Mouse (Mus musculus) erythroblast, embryonic 14.5 days (primary cell): Measurements from ENCODE around the gene Mus81. TPM values are rescaled to one million over a fixed set of nuclear protein-coding genes. Genes with fewer than 3 reads are reported as not detected.

Experiments used
- H3K27me3 ChIP-seq: 2 replicates; pipeline ENCODE4 v1.6.1; 2012; ENCODE audit warnings: inconsistent platforms; ENCODE audit not compliant: control insufficient read depth
- H3K36me3 ChIP-seq: 2 replicates; pipeline ENCODE4 v1.6.1; 2012; ENCODE audit warnings: mild to moderate bottlenecking, inconsistent platforms; ENCODE audit not compliant: control insufficient read depth
- H3K4me1 ChIP-seq: 2 replicates; pipeline ENCODE4 v1.6.1; 2012; ENCODE audit warnings: inconsistent platforms; ENCODE audit not compliant: control insufficient read depth
- H3K4me3 ChIP-seq: replicated peaks from 2 replicates; pipeline ENCODE3; 2012; ENCODE audit warnings: moderate library complexity, mild to moderate bottlenecking, inconsistent platforms
- H3K9me3 ChIP-seq: 2 replicates; pipeline ENCODE4 v1.6.1; 2012; ENCODE audit warnings: low read length, inconsistent platforms, mixed read lengths; ENCODE audit not compliant: control insufficient read depth
- GATA1 ChIP-seq: IDR thresholded peaks from 2 replicates; pipeline ENCODE4 v1.6.1; 2012; ENCODE audit warnings: low read length, inconsistent platforms, mixed read lengths
- TAL1 ChIP-seq: IDR thresholded peaks from 3 replicates; pipeline ENCODE4 v1.6.1; 2012; ENCODE audit warnings: low read length, inconsistent platforms, mixed read lengths
- polyA plus RNA-seq: library from polyadenylated mRNA; stranded (reverse); fragments of >175 nt; gene quantifications from 2 replicates; pipeline ENCODE4 v1.2.3, GENCODE M21; 2012

Mus81 gene
- polyA plus RNA-seq, 1 experiment, result 5.2 TPM

- Histone ChIP-seq H3K4me1 (peaks cover 23% of the 10 kb centered on the region), H3K4me3 (no peak overlapping the region), H3K36me3 (peaks cover 2% of the 10 kb centered on the region), H3K27me3 (peaks cover 64% of the 10 kb centered on the region), H3K9me3 (peaks cover 9% of the 10 kb centered on the region)
- no peak for TF ChIP-seq TAL1
Observed at GRCm38 (mm10) chr19:5449673-5450072, 38.5 kb downstream of the Mus81 start.

- no peaks in the 10 kb centered on the region for H3K36me3 ChIP-seq
- H3K27me3 ChIP-seq, result peaks cover 72% of the 10 kb centered on the region
- H3K9me3 ChIP-seq, result peaks cover 9% of the 10 kb centered on the region
- peaks cover 22% of the 10 kb centered on the region for H3K4me1 ChIP-seq
- TF ChIP-seq GATA1, result no peak
- TF ChIP-seq TAL1, result no peak
- peak overlapping the region; percentile 61 for H3K4me3 ChIP-seq
Observed at GRCm38 (mm10) chr19:5448354-5449150, 39.6 kb downstream of the Mus81 start.

- Histone ChIP-seq H3K27me3 (peaks cover 72% of the 10 kb centered on the region), H3K4me1 (peaks cover 22% of the 10 kb centered on the region)
- TF ChIP-seq TAL1 (no peak), GATA1 (no peak)
Observed at GRCm38 (mm10) chr19:5447515-5448353, 40.5 kb downstream of the Mus81 start, which contains the start of gene Fosl1. TSS of gene Fosl1 (plus strand) at chr19:5447547.

GRCm38 (mm10) chr19:5445747-5446146, 42.5 kb downstream of the Mus81 start:
- no peak overlapping the region for H3K4me3 ChIP-seq
- H3K27me3 ChIP-seq, result peaks cover 71% of the 10 kb centered on the region
- H3K4me1 ChIP-seq, result peaks cover 22% of the 10 kb centered on the region
- H3K36me3 ChIP-seq, result no peaks in the 10 kb centered on the region
- TF ChIP-seq GATA1 (no peak), TAL1 (no peak)
- H3K9me3 ChIP-seq, result peaks cover 11% of the 10 kb centered on the region

More at GRCm38 (mm10) chr19:5447515-5448353, 40.5 kb downstream of the Mus81 start, which contains the start of gene Fosl1:
- no peaks in the 10 kb centered on the region for H3K36me3 ChIP-seq
- peaks cover 9% of the 10 kb centered on the region for H3K9me3 ChIP-seq
- peak within 1 kb of the TSS; percentile 61 for H3K4me3 ChIP-seq

- peaks cover 17% of the 10 kb centered on the region for H3K9me3 ChIP-seq
- peaks cover 66% of the 10 kb centered on the region for H3K27me3 ChIP-seq
- no peak for TF ChIP-seq GATA1
- no peak for TF ChIP-seq TAL1
- no peaks in the 10 kb centered on the region for H3K36me3 ChIP-seq
- H3K4me3 ChIP-seq, result no peak overlapping the region
- H3K4me1 ChIP-seq, result peaks cover 22% of the 10 kb centered on the region
Observed at GRCm38 (mm10) chr19:5444954-5445353, 43.2 kb downstream of the Mus81 start.

GRCm38 (mm10) chr19:5444371-5444908, 43.8 kb downstream of the Mus81 start:
- Histone ChIP-seq H3K27me3 (peaks cover 61% of the 10 kb centered on the region), H3K4me3 (no peak overlapping the region), H3K36me3 (no peaks in the 10 kb centered on the region), H3K4me1 (peaks cover 22% of the 10 kb centered on the region), H3K9me3 (peaks cover 17% of the 10 kb centered on the region)
- no peak for TF ChIP-seq GATA1
- TF ChIP-seq TAL1, result no peak

GRCm38 (mm10) chr19:5433951-5434350, 54.3 kb downstream of the Mus81 start:
- Histone ChIP-seq H3K4me1 (peaks cover 11% of the 10 kb centered on the region), H3K9me3 (no peaks in the 10 kb centered on the region), H3K4me3 (no peak overlapping the region), H3K27me3 (peaks cover 16% of the 10 kb centered on the region), H3K36me3 (no peaks in the 10 kb centered on the region)
- TF ChIP-seq GATA1 (no peak), TAL1 (no peak)

DNA sequence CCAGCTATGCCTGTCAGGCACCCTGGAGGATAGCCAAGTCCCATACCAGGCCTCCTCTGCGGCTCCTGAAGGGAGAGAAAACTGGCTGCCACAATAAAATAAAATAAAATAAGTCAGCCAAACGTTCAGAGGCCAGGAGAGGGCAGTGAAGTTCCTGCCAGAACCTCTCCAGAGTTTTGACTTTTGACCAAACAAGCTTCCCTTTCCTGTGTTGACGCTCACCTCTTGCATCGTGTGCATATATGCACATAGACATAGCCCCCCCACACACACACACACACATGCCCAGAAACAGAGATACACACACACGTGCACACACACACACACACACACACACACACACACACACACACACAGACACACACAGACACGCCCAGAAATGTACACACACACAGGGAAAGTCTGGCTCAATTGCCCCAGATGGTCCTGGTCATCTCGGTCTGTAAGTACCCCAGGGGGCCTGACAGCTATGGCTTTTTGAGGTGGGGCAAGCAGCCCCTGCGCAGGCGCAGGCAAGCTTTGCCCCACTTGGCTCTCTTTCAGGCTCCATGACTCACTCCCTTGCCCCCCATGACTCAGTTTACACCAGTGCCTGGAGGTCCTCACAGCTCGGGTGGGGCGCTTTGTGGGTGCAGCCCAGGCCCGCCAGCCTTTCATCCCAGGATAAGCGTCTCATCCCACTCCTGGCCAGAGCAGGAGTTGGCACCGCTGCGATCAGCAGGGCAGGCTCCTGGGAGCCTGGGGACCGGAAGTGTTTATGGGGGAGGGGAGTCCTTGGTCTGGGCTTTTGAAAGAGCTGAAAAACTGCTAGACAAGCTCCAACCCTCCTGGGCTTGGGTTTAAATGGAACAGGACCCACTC, 55.0 kb downstream of the Mus81 start:
- Histone ChIP-seq H3K27me3 (peaks cover 16% of the 10 kb centered on the region), H3K4me3 (peak overlapping the region; percentile 45), H3K4me1 (peaks cover 11% of the 10 kb centered on the region), H3K36me3 (no peaks in the 10 kb centered on the region), H3K9me3 (no peaks in the 10 kb centered on the region)
- TF ChIP-seq GATA1, result no peak

Other genes with a start within 250 kb of the Mus81 start
- gene Pacs1, start 215.3 kb downstream of the Mus81 start, polyA plus RNA-seq, result 2.6 and 2.7 TPM in 2 replicates
- 23.0 and 27.9 TPM in 2 replicates for gene Sf3b2, start 192.9 kb downstream of the Mus81 start, polyA plus RNA-seq
- not detected in 2 replicates for gene Gal3st3, start 190.1 kb downstream of the Mus81 start, polyA plus RNA-seq
- not detected in 2 replicates for gene Catsper1, start 152.7 kb downstream of the Mus81 start, polyA plus RNA-seq
- not detected in 2 replicates for gene Cst6, start 138.8 kb downstream of the Mus81 start, polyA plus RNA-seq
- 4.6 and 4.7 TPM in 2 replicates for gene Eif1ad, start 121.7 kb downstream of the Mus81 start, polyA plus RNA-seq
- 15.6 and 21.7 TPM in 2 replicates for gene Banf1, start 121.2 kb downstream of the Mus81 start, polyA plus RNA-seq
- 15.8 and 17.4 TPM in 2 replicates for gene Sart1, start 99.7 kb downstream of the Mus81 start, polyA plus RNA-seq
- gene Tsga10ip, start 85.9 kb downstream of the Mus81 start, polyA plus RNA-seq, result not detected in 2 replicates
- gene Drap1, start 63.4 kb downstream of the Mus81 start, polyA plus RNA-seq, result 25.1 and 29.2 TPM in 2 replicates
- 3.1 and 3.7 TPM in 2 replicates for gene AI837181, start 63.3 kb downstream of the Mus81 start, polyA plus RNA-seq
- 0.12 and 0.18 TPM in 2 replicates for gene Fosl1, start 40.9 kb downstream of the Mus81 start, polyA plus RNA-seq
- 0.54 and 0.57 TPM in 2 replicates for gene Ccdc85b, start 30.5 kb downstream of the Mus81 start, polyA plus RNA-seq
- gene Fibp, start 27.8 kb downstream of the Mus81 start, polyA plus RNA-seq, result 2.4 and 11.7 TPM in 2 replicates
- gene Ctsw, start 19.9 kb downstream of the Mus81 start, polyA plus RNA-seq, result not detected in 2 replicates
- gene Efemp2, start 14.4 kb downstream of the Mus81 start, polyA plus RNA-seq, result 0.03 and 0.04 TPM in 2 replicates
- 151 and 164 TPM in 2 replicates for gene Cfl1, start 2.1 kb upstream of the Mus81 start, polyA plus RNA-seq
- 0.10 and 0.18 TPM in 2 replicates for gene 1700020D05Rik, start 15.4 kb upstream of the Mus81 start, polyA plus RNA-seq
- gene Snx32, start 22.1 kb upstream of the Mus81 start, polyA plus RNA-seq, result 1.3 and 1.5 TPM in 2 replicates
- gene Ovol1, start 72.2 kb upstream of the Mus81 start, polyA plus RNA-seq, result 0.01 TPM in 2 replicates
- gene Ap5b1, start 79.6 kb upstream of the Mus81 start, polyA plus RNA-seq, result 0.19 and 0.20 TPM in 2 replicates
- 82.8 and 90.8 TPM in 2 replicates for gene Rnaseh2c, start 113.5 kb upstream of the Mus81 start, polyA plus RNA-seq
- 6.0 and 7.0 TPM in 2 replicates for gene Kat5, start 121.8 kb upstream of the Mus81 start, polyA plus RNA-seq
- 4.1 and 6.0 TPM in 2 replicates for gene Rela, start 149.1 kb upstream of the Mus81 start, polyA plus RNA-seq
- 63.2 and 69.8 TPM in 2 replicates for gene Sipa1, start 175.3 kb upstream of the Mus81 start, polyA plus RNA-seq
- 18.5 and 20.2 TPM in 2 replicates for gene Map3k11, start 200.3 kb upstream of the Mus81 start, polyA plus RNA-seq
- gene Pcnx3, start 200.5 kb upstream of the Mus81 start, polyA plus RNA-seq, result 43.8 and 46.7 TPM in 2 replicates
- gene Kcnk7, start 216.0 kb upstream of the Mus81 start, polyA plus RNA-seq, result 0.04 and 0.06 TPM in 2 replicates
- 88.4 and 106 TPM in 2 replicates for gene Ehbp1l1, start 237.9 kb upstream of the Mus81 start, polyA plus RNA-seq
- 33.0 and 41.0 TPM in 2 replicates for gene Fam89b, start 241.3 kb upstream of the Mus81 start, polyA plus RNA-seq